Mouse (Mus musculus): ENCODE results near the gene 1700007K13Rik. TPM values are rescaled to one million over a fixed set of nuclear protein-coding genes. Genes with fewer than 3 reads are reported as not detected.

Gene 1700007K13Rik
- polyA plus RNA-seq, 1 experiment from 2014 or later, result 2.5 TPM

DNA sequence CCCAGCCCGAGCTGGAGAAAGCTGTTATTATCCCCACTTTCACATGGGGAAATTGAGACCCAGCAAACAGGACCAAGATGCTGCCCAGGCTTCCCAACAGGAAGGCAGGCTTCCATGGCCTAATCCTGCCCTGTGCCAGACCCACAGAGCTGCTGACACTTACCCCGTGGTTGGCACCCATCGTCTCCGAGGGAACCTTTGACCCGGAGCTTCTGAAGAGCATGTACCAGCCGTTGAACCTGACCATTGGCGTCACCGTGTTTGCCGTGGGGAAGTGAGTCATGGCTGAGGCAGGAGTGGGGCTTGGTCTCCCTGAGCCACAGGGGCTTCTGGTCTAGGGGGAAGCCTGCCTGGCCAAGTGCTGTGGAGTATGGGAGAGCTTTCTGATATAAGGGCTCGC is 36.9 kb upstream of the 1700007K13Rik start:
- no peaks in the 10 kb centered on the region for H3K36me3 ChIP-seq (ENCODE audit: control insufficient read depth, insufficient read depth, low read length)
- 82% methylated on average over 10 of the region's 10 CpGs for WGBS
- DNase-seq (ENCODE audit: low spot score), result no peak
- H3K9ac ChIP-seq (ENCODE audit: low read length), result no peak overlapping the region
- no peak overlapping the region for H3K4me2 ChIP-seq (ENCODE audit: low read length)
- no peak overlapping the region for H3K27ac ChIP-seq (ENCODE audit: low read depth, low read length)
- H3K4me3 ChIP-seq (ENCODE audit: low read depth, low read length), result no peak overlapping the region
- H3K4me1 ChIP-seq (ENCODE audit: control insufficient read depth, insufficient read depth, low read length), result no peaks in the 10 kb centered on the region
- no peaks in the 10 kb centered on the region for H3K9me3 ChIP-seq (replicated peaks; ENCODE audit: control insufficient read depth, low read length)
- no peak for ATAC-seq
- no peaks in the 10 kb centered on the region for H3K27me3 ChIP-seq (replicated peaks; ENCODE audit: control insufficient read depth, insufficient read depth, low read length)

DNA sequence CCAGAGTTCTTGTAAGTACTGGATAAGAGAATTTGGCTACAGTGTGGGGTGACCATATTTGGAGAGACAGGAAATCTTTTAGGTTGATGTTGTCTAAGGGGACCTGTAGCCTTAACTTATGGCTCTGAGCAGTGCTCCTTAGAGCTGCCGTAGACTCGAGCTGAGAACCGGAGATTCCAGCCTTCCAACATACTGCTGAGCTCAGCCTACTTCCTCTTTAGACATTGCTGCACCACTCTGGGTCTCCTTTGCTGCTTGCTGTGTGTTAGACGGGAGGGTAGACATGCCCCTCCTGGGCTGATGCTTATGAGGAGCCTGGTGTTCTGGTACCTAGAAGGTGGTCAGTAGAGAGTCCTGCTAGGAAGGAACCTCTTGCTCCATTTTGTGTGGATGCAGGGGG is 32.3 kb upstream of the 1700007K13Rik start:
- no peak overlapping the region for H3K27ac ChIP-seq (ENCODE audit: low read depth, low read length)
- 85% methylated on average over 4 of the region's 4 CpGs for WGBS

DNA sequence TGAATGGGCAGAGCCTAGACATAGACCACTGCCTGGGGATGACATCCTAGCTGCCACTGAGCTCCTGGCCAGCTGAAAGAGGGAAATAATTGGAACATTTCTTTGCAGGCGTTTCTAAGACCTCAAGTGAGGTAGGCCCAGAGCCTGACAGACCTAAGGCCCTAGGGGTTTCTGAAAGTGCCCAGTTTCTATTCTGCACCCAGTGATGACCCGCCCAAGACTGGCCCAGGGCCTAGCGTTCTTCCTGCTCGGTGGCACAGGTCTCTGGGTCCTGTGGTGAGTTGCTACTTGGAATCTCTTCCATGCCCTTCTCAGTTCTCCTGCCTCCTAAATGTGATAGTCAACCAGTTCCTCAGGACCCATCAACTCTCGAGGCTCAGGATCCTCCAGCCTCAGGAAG is 31.4 kb upstream of the 1700007K13Rik start:
- H3K36me3 ChIP-seq (ENCODE audit: control insufficient read depth, insufficient read depth, low read length), result no peaks in the 10 kb centered on the region
- no peaks in the 10 kb centered on the region for H3K27me3 ChIP-seq (replicated peaks; ENCODE audit: control insufficient read depth, insufficient read depth, low read length)
- ATAC-seq (no peak), DNase-seq (ENCODE audit: low spot score) (no peak)
- H3K9ac ChIP-seq (ENCODE audit: low read length), result no peak overlapping the region
- no peak overlapping the region for H3K4me3 ChIP-seq (ENCODE audit: low read depth, low read length)
- no peaks in the 10 kb centered on the region for H3K4me1 ChIP-seq (ENCODE audit: control insufficient read depth, insufficient read depth, low read length)
- H3K9me3 ChIP-seq (replicated peaks; ENCODE audit: control insufficient read depth, low read length), result no peaks in the 10 kb centered on the region
- no peak overlapping the region for H3K27ac ChIP-seq (ENCODE audit: low read depth, low read length)
- 76% methylated on average over 5 of the region's 5 CpGs for WGBS
- no peak overlapping the region for H3K4me2 ChIP-seq (ENCODE audit: low read length)

More for the DNA sequence above, 32.3 kb upstream of the 1700007K13Rik start:
- Histone ChIP-seq H3K4me3 (ENCODE audit: low read depth, low read length) (no peak overlapping the region), H3K4me1 (ENCODE audit: control insufficient read depth, insufficient read depth, low read length) (no peaks in the 10 kb centered on the region), H3K9ac (ENCODE audit: low read length) (no peak overlapping the region), H3K27me3 (replicated peaks; ENCODE audit: control insufficient read depth, insufficient read depth, low read length) (no peaks in the 10 kb centered on the region), H3K9me3 (replicated peaks; ENCODE audit: control insufficient read depth, low read length) (no peaks in the 10 kb centered on the region), H3K36me3 (ENCODE audit: control insufficient read depth, insufficient read depth, low read length) (no peaks in the 10 kb centered on the region), H3K4me2 (ENCODE audit: low read length) (no peak overlapping the region)
- ATAC-seq, result no peak
- no peak for DNase-seq (ENCODE audit: low spot score)

DNA sequence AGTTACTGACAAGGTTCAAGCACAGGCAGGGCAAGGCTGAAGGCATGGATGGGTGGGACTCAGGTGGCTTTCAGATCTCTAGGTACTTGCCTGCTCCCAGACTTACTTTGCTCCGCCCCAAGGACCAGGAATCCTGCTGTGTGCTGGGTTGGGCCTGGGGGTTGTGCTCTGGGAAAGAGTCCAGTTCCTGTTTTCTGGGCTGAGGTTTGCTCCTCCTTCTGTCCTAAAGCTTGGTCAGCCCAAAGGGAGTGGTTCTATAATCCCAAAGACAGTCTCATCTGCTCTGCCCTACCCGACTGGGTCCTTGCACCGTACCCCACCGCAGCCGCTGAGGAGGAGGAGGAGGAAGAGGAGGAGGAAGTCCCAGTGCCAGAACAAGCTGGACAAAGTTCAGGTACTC is 30.5 kb upstream of the 1700007K13Rik start, which contains the start of gene Gbgt1:
TSS of gene Gbgt1 (plus strand) at position 221 of the 400 bp plus-strand sequence.
- no peak for DNase-seq (ENCODE audit: low spot score)

DNA sequence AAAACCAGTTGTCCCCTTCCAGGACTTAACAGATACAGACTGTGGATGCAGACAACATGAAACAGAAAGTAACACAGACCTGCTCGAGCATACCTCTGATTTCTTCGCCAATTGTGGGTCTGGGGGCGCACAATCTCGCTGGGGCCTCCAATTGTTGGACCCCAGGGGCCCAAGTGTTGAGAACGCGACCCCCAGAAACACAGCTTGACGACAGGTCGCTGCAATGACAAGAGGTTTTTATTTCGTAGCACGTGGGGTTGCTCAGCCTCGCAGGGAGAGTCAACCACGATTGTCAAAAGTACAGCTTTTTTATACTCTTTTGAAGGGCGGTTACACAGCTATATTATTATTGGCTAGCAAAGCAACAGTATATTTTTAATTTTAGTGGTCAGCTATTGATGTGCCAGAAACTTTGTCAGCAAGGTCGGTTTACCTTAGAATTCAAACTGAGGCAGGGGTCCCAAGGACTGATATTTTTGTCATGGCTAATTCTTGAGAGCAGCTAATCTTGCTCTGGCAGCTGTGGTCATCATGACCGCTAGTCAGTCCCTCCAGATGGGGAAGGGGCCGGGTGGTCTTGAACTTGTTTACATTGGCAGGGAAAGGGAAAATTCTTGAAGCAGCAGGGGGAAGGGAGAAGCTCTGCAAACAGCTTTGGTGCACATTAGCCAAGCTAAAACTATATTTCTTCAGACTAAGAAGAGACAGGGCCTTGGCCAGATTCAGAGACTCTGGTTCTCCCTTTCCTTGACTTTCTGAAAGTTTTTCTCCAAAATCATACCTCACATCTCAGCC is 29.9 kb upstream of the 1700007K13Rik start:
- no peak overlapping the region for H3K4me3 ChIP-seq (ENCODE audit: low read depth, low read length)
- H3K27ac ChIP-seq (ENCODE audit: low read depth, low read length), result no peak overlapping the region
- WGBS, result 87% methylated on average over 16 of the region's 16 CpGs
- DNase-seq (ENCODE audit: low spot score) (no peak), ATAC-seq (no peak)
- no peaks in the 10 kb centered on the region for H3K27me3 ChIP-seq (replicated peaks; ENCODE audit: control insufficient read depth, insufficient read depth, low read length)
- no peaks in the 10 kb centered on the region for H3K4me1 ChIP-seq (ENCODE audit: control insufficient read depth, insufficient read depth, low read length)
- H3K4me2 ChIP-seq (ENCODE audit: low read length), result no peak overlapping the region
- H3K9me3 ChIP-seq (replicated peaks; ENCODE audit: control insufficient read depth, low read length), result no peaks in the 10 kb centered on the region
- no peaks in the 10 kb centered on the region for H3K36me3 ChIP-seq (ENCODE audit: control insufficient read depth, insufficient read depth, low read length)
- no peak overlapping the region for H3K9ac ChIP-seq (ENCODE audit: low read length)

More for the DNA sequence above, 30.5 kb upstream of the 1700007K13Rik start, which contains the start of gene Gbgt1:
- H3K4me3 ChIP-seq (ENCODE audit: low read depth, low read length), result no peak within 1 kb of the TSS
- no peak within 1 kb of the TSS for H3K4me2 ChIP-seq (ENCODE audit: low read length)
- no peaks in the 10 kb centered on the region for H3K27me3 ChIP-seq (replicated peaks; ENCODE audit: control insufficient read depth, insufficient read depth, low read length)
- 89% methylated on average over 5 of the region's 5 CpGs for WGBS
- H3K36me3 ChIP-seq (ENCODE audit: control insufficient read depth, insufficient read depth, low read length), result no peaks in the 10 kb centered on the region
- no peaks in the 10 kb centered on the region for H3K4me1 ChIP-seq (ENCODE audit: control insufficient read depth, insufficient read depth, low read length)
- no peaks in the 10 kb centered on the region for H3K9me3 ChIP-seq (replicated peaks; ENCODE audit: control insufficient read depth, low read length)
- H3K27ac ChIP-seq (ENCODE audit: low read depth, low read length), result no peak within 1 kb of the TSS
- H3K9ac ChIP-seq (ENCODE audit: low read length), result no peak within 1 kb of the TSS
- no peak for ATAC-seq

DNA sequence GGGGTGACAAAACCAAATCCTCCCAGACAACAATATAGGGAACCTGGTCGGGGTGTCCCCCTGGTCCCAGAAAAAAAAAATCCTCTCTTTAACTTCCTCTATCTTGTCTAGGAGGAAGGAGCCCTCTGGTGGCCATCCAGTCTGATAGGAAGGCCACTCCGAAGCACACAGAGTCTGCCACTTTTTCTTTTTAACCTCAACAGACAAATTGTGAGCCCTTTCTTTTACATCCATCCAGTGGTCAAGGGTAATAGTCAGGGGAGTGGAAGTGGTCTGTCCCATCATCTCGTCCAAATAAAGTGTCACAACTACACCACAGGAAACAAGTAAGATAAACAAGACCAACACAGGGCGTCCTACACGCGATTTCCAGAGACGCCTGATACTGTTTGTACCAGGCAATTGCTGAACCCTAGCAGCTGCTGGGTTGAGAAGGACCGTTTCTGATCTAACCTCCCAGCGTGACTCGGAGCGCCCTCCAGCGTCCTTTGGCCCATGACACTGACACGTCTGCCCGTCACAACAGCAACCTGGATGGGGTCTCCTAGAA is 29.1 kb upstream of the 1700007K13Rik start:
- Histone ChIP-seq H3K36me3 (ENCODE audit: control insufficient read depth, insufficient read depth, low read length) (no peaks in the 10 kb centered on the region), H3K9me3 (replicated peaks; ENCODE audit: control insufficient read depth, low read length) (no peaks in the 10 kb centered on the region), H3K9ac (ENCODE audit: low read length) (no peak overlapping the region), H3K27me3 (replicated peaks; ENCODE audit: control insufficient read depth, insufficient read depth, low read length) (no peaks in the 10 kb centered on the region), H3K27ac (ENCODE audit: low read depth, low read length) (no peak overlapping the region), H3K4me2 (ENCODE audit: low read length) (no peak overlapping the region), H3K4me3 (ENCODE audit: low read depth, low read length) (no peak overlapping the region), H3K4me1 (ENCODE audit: control insufficient read depth, insufficient read depth, low read length) (no peaks in the 10 kb centered on the region)
- no peak for ATAC-seq
- 89% methylated on average over 14 of the region's 14 CpGs for WGBS
- no peak for DNase-seq (ENCODE audit: low spot score)

DNA sequence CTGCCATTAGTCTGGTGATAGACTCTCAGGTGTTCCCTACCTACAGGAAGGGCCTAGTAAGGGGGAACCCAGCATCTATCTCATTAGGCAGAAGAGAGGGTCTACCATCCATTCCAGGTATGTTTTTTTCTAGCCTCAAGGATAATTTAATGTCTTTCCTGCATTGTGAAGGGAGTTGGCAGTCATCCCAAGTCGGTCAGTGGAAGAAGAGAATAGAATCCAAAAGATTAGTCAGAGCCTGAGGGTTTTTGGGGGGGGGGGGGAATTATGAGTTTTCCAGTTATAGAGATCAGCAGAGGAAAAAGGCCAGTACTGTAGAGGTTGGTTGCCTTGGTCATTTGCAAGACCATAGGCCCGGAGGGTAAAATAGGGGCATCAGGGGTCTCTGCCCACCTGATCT is 28.4 kb upstream of the 1700007K13Rik start:
- 90% methylated on average over 2 of the region's 2 CpGs for WGBS
- Histone ChIP-seq H3K27ac (ENCODE audit: low read depth, low read length) (no peak overlapping the region), H3K9me3 (replicated peaks; ENCODE audit: control insufficient read depth, low read length) (no peaks in the 10 kb centered on the region), H3K27me3 (replicated peaks; ENCODE audit: control insufficient read depth, insufficient read depth, low read length) (no peaks in the 10 kb centered on the region), H3K9ac (ENCODE audit: low read length) (no peak overlapping the region), H3K4me3 (ENCODE audit: low read depth, low read length) (no peak overlapping the region), H3K36me3 (ENCODE audit: control insufficient read depth, insufficient read depth, low read length) (no peaks in the 10 kb centered on the region), H3K4me2 (ENCODE audit: low read length) (no peak overlapping the region), H3K4me1 (ENCODE audit: control insufficient read depth, insufficient read depth, low read length) (no peaks in the 10 kb centered on the region)
- DNase-seq (ENCODE audit: low spot score) (no peak), ATAC-seq (no peak)

DNA sequence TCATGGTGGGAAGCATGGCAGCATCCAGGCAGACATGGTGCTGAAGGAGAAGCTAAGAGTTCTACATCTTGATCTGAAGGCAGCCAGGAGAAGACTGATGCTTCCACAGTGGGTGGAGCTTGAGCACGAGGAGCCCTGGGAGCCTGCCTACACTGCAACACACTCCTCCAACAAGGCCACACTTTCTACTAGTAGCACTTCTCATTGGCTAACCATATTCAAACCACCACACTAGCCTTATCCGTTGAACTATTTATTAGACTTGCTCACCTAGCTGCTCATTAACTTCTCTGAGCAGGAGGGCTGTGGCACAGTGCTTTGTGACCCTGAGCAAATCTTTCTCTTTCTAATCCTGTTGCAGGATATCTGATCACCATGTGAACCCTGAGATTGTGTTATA is 17.7 kb upstream of the 1700007K13Rik start:
- H3K27me3 ChIP-seq (replicated peaks; ENCODE audit: control insufficient read depth, insufficient read depth, low read length), result no peaks in the 10 kb centered on the region
- no peak overlapping the region for H3K27ac ChIP-seq (ENCODE audit: low read depth, low read length)
- H3K4me2 ChIP-seq (ENCODE audit: low read length), result no peak overlapping the region
- no peak overlapping the region for H3K4me3 ChIP-seq (ENCODE audit: low read depth, low read length)
- ATAC-seq, result no peak
- no peak for DNase-seq (ENCODE audit: low spot score)
- WGBS, result 76% methylated on average over 2 of the region's 2 CpGs
- no peaks in the 10 kb centered on the region for H3K36me3 ChIP-seq (ENCODE audit: control insufficient read depth, insufficient read depth, low read length)
- H3K9me3 ChIP-seq (replicated peaks; ENCODE audit: control insufficient read depth, low read length), result no peaks in the 10 kb centered on the region
- no peaks in the 10 kb centered on the region for H3K4me1 ChIP-seq (ENCODE audit: control insufficient read depth, insufficient read depth, low read length)
- H3K9ac ChIP-seq (ENCODE audit: low read length), result no peak overlapping the region

Measured in forebrain, embryonic 14.5 days (tissue).